Mouse (Mus musculus) cerebellum, adult 2 months (tissue): ENCODE data around the gene Slc4a3. TPM values are rescaled to one million over a fixed set of nuclear protein-coding genes. Genes with fewer than 3 reads are reported as not detected.

ENCODE experiments used
- DNase-seq, 2 experiments: peaks; one replicate each; pipeline ENCODE4 v3.0.0; 2021
- H3K27ac ChIP-seq: fragments of 200-500 bp; 2 replicates; pipeline ENCODE4 v1.5.1; 2012; ENCODE audit warnings: low read length, control low read depth, inconsistent platforms; ENCODE audit not compliant: insufficient read depth
- H3K27me3 ChIP-seq: fragments of 200-500 bp; 2 replicates; pipeline ENCODE4 v1.6.1; 2012; ENCODE audit warnings: inconsistent platforms, mild to moderate bottlenecking, low read length, moderate library complexity; ENCODE audit not compliant: control insufficient read depth, insufficient read depth
- H3K4me1 ChIP-seq: fragments of 200-500 bp; 2 replicates; pipeline ENCODE4 v1.6.1; 2011; ENCODE audit warnings: low read length; ENCODE audit not compliant: control insufficient read depth, insufficient read depth
- H3K4me3 ChIP-seq: fragments of 200-500 bp; replicated peaks from 2 replicates; pipeline ENCODE3; 2011; ENCODE audit warnings: mild to moderate bottlenecking, low read depth, low read length, control low read depth; ENCODE audit not compliant: insufficient read depth
- CTCF ChIP-seq: fragments of 200-500 bp; IDR thresholded peaks from 2 replicates; pipeline ENCODE4 v1.5.1; 2011; ENCODE audit warnings: low read depth, mild to moderate bottlenecking, control low read depth, low read length, moderate library complexity, borderline replicate concordance; ENCODE audit not compliant: insufficient read depth
- POLR2A ChIP-seq: fragments of 200-500 bp; IDR thresholded peaks from 2 replicates; pipeline ENCODE4 v1.6.1; 2011; ENCODE audit warnings: low read length, control low read depth, borderline replicate concordance; ENCODE audit not compliant: insufficient read depth
- WGBS: fragments of 180-500 bp; shearing (Covaris S2); methylation state at CpG from one replicate; pipeline ENCODE4 v1.1.7; 2018; 5-methylcytosine and 5-hydroxymethylcytosine counted together
- polyA plus RNA-seq: library from polyadenylated mRNA; depleted of rRNA; stranded (reverse); fragments of >200 nt; gene quantifications from 2 replicates; pipeline ENCODE4 v1.2.3, GENCODE M21; 2012

Gene Slc4a3
- polyA plus RNA-seq, 1 experiment: 99.6 TPM

- no peak for DNase-seq
- no peak overlapping the region for H3K4me3 ChIP-seq
- TF ChIP-seq CTCF: no peak
- no peak for TF ChIP-seq POLR2A
- H3K27me3 ChIP-seq: no peaks in the 10 kb centered on the region
- H3K4me1 ChIP-seq: peaks cover 17% of the 10 kb centered on the region
- 90% methylated on average over 17 of the region's 17 CpGs for WGBS
- no peak overlapping the region for H3K27ac ChIP-seq
Observed at GRCm38 (mm10) chr1:75548871-75549270, 2.8 kb downstream of the Slc4a3 start.

- no peak for DNase-seq
- Histone ChIP-seq H3K27ac (no peak overlapping the region), H3K4me3 (no peak overlapping the region), H3K27me3 (no peaks in the 10 kb centered on the region), H3K4me1 (peaks cover 17% of the 10 kb centered on the region)
- 65% methylated on average over 17 of the region's 17 CpGs for WGBS
- TF ChIP-seq POLR2A (no peak), CTCF (no peak)
Observed at GRCm38 (mm10) chr1:75549289-75550279, 3.5 kb downstream of the Slc4a3 start.

GRCm38 (mm10) chr1:75550586-75550985 lies 4.5 kb downstream of the Slc4a3 start:
- 72% methylated on average over 15 of the region's 15 CpGs for WGBS
- Histone ChIP-seq H3K4me1 (peaks cover 17% of the 10 kb centered on the region), H3K27ac (no peak overlapping the region), H3K27me3 (no peaks in the 10 kb centered on the region), H3K4me3 (no peak overlapping the region)
- DNase-seq: no peak
- no peak for TF ChIP-seq CTCF
- TF ChIP-seq POLR2A: no peak

- no peak for DNase-seq
- H3K4me1 ChIP-seq: peaks cover 6% of the 10 kb centered on the region
- no peaks in the 10 kb centered on the region for H3K27me3 ChIP-seq
- TF ChIP-seq POLR2A: no peak
- no peak for TF ChIP-seq CTCF
- no peak overlapping the region for H3K27ac ChIP-seq
- H3K4me3 ChIP-seq: no peak overlapping the region
- 80% methylated on average over 7 of the region's 7 CpGs for WGBS
Observed at GRCm38 (mm10) chr1:75555680-75556079, 9.6 kb downstream of the Slc4a3 start.

- no peaks in the 10 kb centered on the region for H3K27me3 ChIP-seq
- no peak overlapping the region for H3K27ac ChIP-seq
- TF ChIP-seq CTCF (no peak), POLR2A (no peak)
Observed at GRCm38 (mm10) chr1:75556143-75556781, 10.2 kb downstream of the Slc4a3 start.

GRCm38 (mm10) chr1:75557041-75557440 lies 11.0 kb downstream of the Slc4a3 start:
- H3K27ac ChIP-seq: no peak overlapping the region
- peaks cover 6% of the 10 kb centered on the region for H3K4me1 ChIP-seq
- no peak for DNase-seq
- H3K4me3 ChIP-seq: no peak overlapping the region
- 77% methylated on average over 7 of the region's 7 CpGs for WGBS
- TF ChIP-seq POLR2A (no peak), CTCF (no peak)
- no peaks in the 10 kb centered on the region for H3K27me3 ChIP-seq

More at GRCm38 (mm10) chr1:75556143-75556781, 10.2 kb downstream of the Slc4a3 start:
- DNase-seq: no peak
- WGBS: 68% methylated on average over 9 of the region's 9 CpGs
- peaks cover 6% of the 10 kb centered on the region for H3K4me1 ChIP-seq
- H3K4me3 ChIP-seq: no peak overlapping the region

GRCm38 (mm10) chr1:75558388-75559178 lies 12.5 kb downstream of the Slc4a3 start:
- 88% methylated on average over 18 of the region's 18 CpGs for WGBS
- no peak for TF ChIP-seq CTCF
- no peak for TF ChIP-seq POLR2A
- DNase-seq: no peak
- no peaks in the 10 kb centered on the region for H3K27me3 ChIP-seq
- peaks cover 11% of the 10 kb centered on the region for H3K4me1 ChIP-seq
- H3K4me3 ChIP-seq: no peak overlapping the region
- H3K27ac ChIP-seq: peak overlapping the region; percentile 8; the same call in 1 of the 2 replicates

GRCm38 (mm10) chr1:75559212-75559925 lies 13.3 kb downstream of the Slc4a3 start:
- peak; percentile 94 to 97 for DNase-seq
- Histone ChIP-seq H3K4me1 (peaks cover 11% of the 10 kb centered on the region), H3K4me3 (no peak overlapping the region), H3K27ac (peak overlapping the region; percentile 8; the same call in 1 of the 2 replicates), H3K27me3 (no peaks in the 10 kb centered on the region)
- WGBS: 4% methylated on average over 17 of the region's 17 CpGs
- no peak for TF ChIP-seq POLR2A
- peak; percentile 99 for TF ChIP-seq CTCF
